Mouse (Mus musculus) MEL (cell line): ENCODE data around the gene Ankrd53. TPM values are rescaled to one million over a fixed set of nuclear protein-coding genes. Genes with fewer than 3 reads are reported as not detected.

ENCODE experiments used
- DNase-seq: peaks from one replicate; pipeline ENCODE4 v3.0.0; 2011; ENCODE audit warnings: low read depth, low spot score
- H3K27ac ChIP-seq: 2 replicates; pipeline ENCODE4 v1.5.1; 2012; ENCODE audit warnings: low read depth, mild to moderate bottlenecking, control low read depth, low read length, moderate library complexity; ENCODE audit not compliant: control insufficient read depth
- H3K27me3 ChIP-seq, 2 experiments: fragments of 150-350 bp in 1 of 2; sonication (generic) in 1 of 2; 2 replicates each; pipeline ENCODE4 v1.6.1; 2012; ENCODE audit warnings: low read length in 2 of 2, mild to moderate bottlenecking in 2 of 2, improper control_type of control experiment in 1 of 2, moderate library complexity in 1 of 2; ENCODE audit not compliant: insufficient read depth in 2 of 2, control insufficient read depth in 1 of 2
- H3K36me3 ChIP-seq, 2 experiments: 2 replicates each; pipeline ENCODE4 v1.6.1; 2012 to 2014; ENCODE audit warnings: low read length in 2 of 2, improper control_type of control experiment in 1 of 2, inconsistent platforms in 1 of 2, mild to moderate bottlenecking in 1 of 2; ENCODE audit not compliant: insufficient read depth in 2 of 2, control insufficient read depth in 1 of 2
- H3K4me1 ChIP-seq, 2 experiments: fragments of 150-350 bp in 1 of 2; sonication (generic) in 1 of 2; 2 replicates each; pipeline ENCODE4 v1.6.1; 2012; ENCODE audit warnings: low read length in 2 of 2, improper control_type of control experiment in 1 of 2, mild to moderate bottlenecking in 1 of 2; ENCODE audit not compliant: insufficient read depth in 2 of 2, control insufficient read depth in 1 of 2
- H3K4me3 ChIP-seq, 2 experiments: fragments of 150-350 bp in 1 of 2; sonication (generic) in 1 of 2; 2 replicates each; pipeline ENCODE4 v1.5.1; 2012; ENCODE audit warnings: low read depth in 2 of 2, low read length in 2 of 2, mild to moderate bottlenecking in 2 of 2, moderate library complexity in 2 of 2, control low read depth in 1 of 2, improper control_type of control experiment in 1 of 2; ENCODE audit not compliant: control insufficient read depth in 1 of 2, insufficient read depth in 1 of 2
- H3K79me2 ChIP-seq: 2 replicates; pipeline ENCODE4 v1.6.1; 2012; ENCODE audit warnings: mild to moderate bottlenecking, low read length, moderate library complexity; ENCODE audit not compliant: control insufficient read depth, poor library complexity, insufficient read depth
- H3K9ac ChIP-seq: 2 replicates; pipeline ENCODE4 v1.6.1; 2012; ENCODE audit warnings: low read depth, mild to moderate bottlenecking, control low read depth, low read length, moderate library complexity; ENCODE audit not compliant: control insufficient read depth, poor library complexity, severe bottlenecking
- H3K9me3 ChIP-seq: fragments of 150-350 bp; sonication (generic); replicated peaks from 2 replicates; pipeline ENCODE4 v1.6.1; 2012; ENCODE audit warnings: mild to moderate bottlenecking, low read length, improper control_type of control experiment, moderate library complexity; ENCODE audit not compliant: insufficient read depth
- CHD2 ChIP-seq: IDR thresholded peaks from 2 replicates; pipeline ENCODE4 v1.6.1; 2011; ENCODE audit warnings: low read length, improper control_type of control experiment
- CTCF ChIP-seq, 3 experiments: IDR thresholded peaks in 2 of 3; conservative IDR thresholded peaks in 1 of 3; 2 replicates each; pipeline ENCODE4 v1.5.1; 2011 to 2012; ENCODE audit warnings: low read length in 3 of 3, low read depth in 2 of 3, mild to moderate bottlenecking in 2 of 3, improper control_type of control experiment in 1 of 3, inconsistent platforms in 1 of 3, mixed read lengths in 1 of 3, moderate library complexity in 1 of 3; ENCODE audit not compliant: control insufficient read depth in 1 of 3, insufficient read depth in 1 of 3, poor library complexity in 1 of 3, severe bottlenecking in 1 of 3
- ETS1 ChIP-seq: IDR thresholded peaks from 2 replicates; pipeline ENCODE4 v1.6.1; 2012; ENCODE audit warnings: low read depth, mild to moderate bottlenecking, inconsistent platforms, low read length, improper control_type of control experiment, moderate library complexity
- HCFC1 ChIP-seq: IDR thresholded peaks from 2 replicates; pipeline ENCODE4 v1.6.1; 2012; ENCODE audit warnings: low read depth, mild to moderate bottlenecking, inconsistent platforms, low read length, improper control_type of control experiment, moderate library complexity
- JUND ChIP-seq: IDR thresholded peaks from 2 replicates; pipeline ENCODE4 v1.6.1; 2011; ENCODE audit warnings: low read depth, mild to moderate bottlenecking, improper control_type of control experiment, low read length
- MAFK ChIP-seq: IDR thresholded peaks from 2 replicates; pipeline ENCODE4 v1.6.1; 2011; ENCODE audit warnings: low read depth, mild to moderate bottlenecking, low read length, improper control_type of control experiment, borderline replicate concordance
- MAX ChIP-seq: IDR thresholded peaks from 2 replicates; pipeline ENCODE4 v1.6.1; 2011; ENCODE audit warnings: low read length, improper control_type of control experiment
- MEF2A ChIP-seq: IDR thresholded peaks from 2 replicates; pipeline ENCODE4 v1.6.1; 2014; ENCODE audit warnings: low read depth, mild to moderate bottlenecking, inconsistent platforms, low read length, improper control_type of control experiment; ENCODE audit not compliant: poor library complexity, insufficient replicate concordance, severe bottlenecking; ENCODE audit errors: extremely low read depth
- MXI1 ChIP-seq: IDR thresholded peaks from 2 replicates; pipeline ENCODE4 v1.6.1; 2011; ENCODE audit warnings: mild to moderate bottlenecking, low read depth, low read length, improper control_type of control experiment
- MYB ChIP-seq: IDR thresholded peaks from 2 replicates; pipeline ENCODE4 v1.6.1; 2011; ENCODE audit warnings: mild to moderate bottlenecking, low read depth, low read length, improper control_type of control experiment
- MYC ChIP-seq: IDR thresholded peaks from 2 replicates; pipeline ENCODE4 v1.6.1; 2011; ENCODE audit warnings: low read depth, mild to moderate bottlenecking, low read length, improper control_type of control experiment, moderate library complexity
- NELFE ChIP-seq: IDR thresholded peaks from 2 replicates; pipeline ENCODE4 v1.6.1; 2011; ENCODE audit warnings: low read depth, low read length, improper control_type of control experiment
- NRF1 ChIP-seq: IDR thresholded peaks from 2 replicates; pipeline ENCODE4 v1.6.1; 2014; ENCODE audit warnings: low read depth, mild to moderate bottlenecking, inconsistent platforms, low read length, improper control_type of control experiment, moderate library complexity; ENCODE audit not compliant: poor library complexity, insufficient read depth, severe bottlenecking
- RAD21 ChIP-seq: IDR thresholded peaks from 2 replicates; pipeline ENCODE4 v1.6.1; 2011; ENCODE audit warnings: mild to moderate bottlenecking, low read depth, low read length, improper control_type of control experiment
- SIN3A ChIP-seq: IDR thresholded peaks from 2 replicates; pipeline ENCODE4 v1.6.1; 2012; ENCODE audit warnings: low read length, improper control_type of control experiment, inconsistent platforms
- TBP ChIP-seq: IDR thresholded peaks from 2 replicates; pipeline ENCODE4 v1.8.0; 2011; ENCODE audit warnings: low read depth, low read length, improper control_type of control experiment
- UBTF ChIP-seq: IDR thresholded peaks from 2 replicates; pipeline ENCODE4 v1.6.1; 2012; ENCODE audit warnings: low read depth, mild to moderate bottlenecking, inconsistent platforms, low read length, improper control_type of control experiment, moderate library complexity, borderline replicate concordance; ENCODE audit not compliant: insufficient read depth
- USF1 ChIP-seq: IDR thresholded peaks from 2 replicates; pipeline ENCODE4 v1.6.1; 2014; ENCODE audit warnings: low read depth, mild to moderate bottlenecking, inconsistent platforms, low read length, improper control_type of control experiment, moderate library complexity
- ZMIZ1 ChIP-seq: IDR thresholded peaks from 2 replicates; pipeline ENCODE4 v1.6.1; 2012; ENCODE audit warnings: low read depth, mild to moderate bottlenecking, inconsistent platforms, low read length, improper control_type of control experiment, moderate library complexity
- ZNF384 ChIP-seq: IDR thresholded peaks from 2 replicates; pipeline ENCODE4 v1.6.1; 2012; ENCODE audit warnings: low read depth, mild to moderate bottlenecking, inconsistent platforms, low read length, improper control_type of control experiment
- polyA plus RNA-seq, 2 experiments: library from polyadenylated mRNA; stranded (reverse) in 1 of 2; unstranded in 1 of 2; fragments of >175 nt in 1 of 2; fragments of >200 nt in 1 of 2; gene quantifications; 2 replicates each; pipeline versions ENCODE4 v1.2.1 to v1.2.4; 2012; ENCODE audit warnings: low replicate concordance in 2 of 2, low read depth in 1 of 2; ENCODE audit not compliant: insufficient read length in 2 of 2, insufficient read depth in 1 of 2, missing spikeins in 1 of 2
- total RNA-seq: library from RNA; depleted of rRNA; stranded (reverse); fragments of 300-350 nt; gene quantifications from 2 replicates; pipeline ENCODE4 v1.2.3, GENCODE M21; 2012

Ankrd53 gene
- total and polyA plus RNA-seq, 3 experiments: 0.67 TPM; not detected in 2

DNA sequence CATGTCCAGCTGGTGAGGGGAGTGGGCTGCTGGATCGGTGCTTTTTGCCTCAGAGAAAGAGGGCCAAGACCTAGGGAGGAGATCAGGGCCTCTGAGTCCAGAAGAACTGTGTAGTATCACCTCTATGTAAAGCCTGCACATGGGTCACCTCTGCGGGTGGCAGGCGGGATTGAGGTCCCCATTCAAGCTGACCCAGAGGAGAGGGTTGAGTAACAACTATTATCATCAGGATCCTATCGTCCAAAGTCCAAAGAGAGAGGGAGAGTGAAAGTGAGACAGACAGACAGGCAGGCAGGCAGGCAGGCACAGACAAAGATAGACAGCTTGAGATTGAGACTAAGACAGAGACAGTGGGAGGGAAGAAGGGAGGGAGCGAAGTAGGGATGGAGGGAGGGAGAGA is 19.2 kb upstream of the Ankrd53 start:
- H3K79me2 ChIP-seq: no peaks in the 10 kb centered on the region
- no peak overlapping the region for H3K27ac ChIP-seq
- no peak for TF ChIP-seq MYB
- no peak overlapping the region for H3K9ac ChIP-seq
- H3K9me3 ChIP-seq: no peaks in the 10 kb centered on the region
- DNase-seq: no peak
- no peaks in the 10 kb centered on the region for H3K4me1 ChIP-seq
- no peaks in the 10 kb centered on the region; a peak in 1 of 4 replicates for H3K27me3 ChIP-seq
- H3K4me3 ChIP-seq: no peak overlapping the region
- H3K36me3 ChIP-seq: no peaks in the 10 kb centered on the region

- Histone ChIP-seq H3K79me2 (no peaks in the 10 kb centered on the region), H3K9me3 (no peaks in the 10 kb centered on the region), H3K9ac (no peak overlapping the region), H3K36me3 (no peaks in the 10 kb centered on the region), H3K4me3 (no peak overlapping the region), H3K4me1 (no peaks in the 10 kb centered on the region), H3K27ac (no peak overlapping the region), H3K27me3 (no peaks in the 10 kb centered on the region; a peak in 1 of 4 replicates)
- TF ChIP-seq MAX: no peak
- no peak for TF ChIP-seq JUND
- TF ChIP-seq MEF2A: no peak
- no peak for TF ChIP-seq USF1
- no peak for DNase-seq
Measured at GRCm38 (mm10) chr6:83744126-83744525, 18.3 kb upstream of the Ankrd53 start.

GRCm38 (mm10) chr6:83744557-83744956 is 17.9 kb upstream of the Ankrd53 start:
- no peak for DNase-seq
- H3K27me3 ChIP-seq: no peaks in the 10 kb centered on the region; a peak in 1 of 4 replicates
- H3K9ac ChIP-seq: no peak overlapping the region
- H3K79me2 ChIP-seq: no peaks in the 10 kb centered on the region
- H3K9me3 ChIP-seq: no peaks in the 10 kb centered on the region
- no peak overlapping the region for H3K27ac ChIP-seq
- H3K4me3 ChIP-seq: no peak overlapping the region
- H3K4me1 ChIP-seq: no peaks in the 10 kb centered on the region
- TF ChIP-seq NELFE (no peak), MAX (no peak), MXI1 (no peak), SIN3A (no peak)
- TF ChIP-seq, all 39 proteins: peak for 0
- no peaks in the 10 kb centered on the region for H3K36me3 ChIP-seq

- H3K79me2 ChIP-seq: no peaks in the 10 kb centered on the region
- H3K9me3 ChIP-seq: no peaks in the 10 kb centered on the region
- no peak overlapping the region for H3K27ac ChIP-seq
- no peak overlapping the region for H3K9ac ChIP-seq
- no peak overlapping the region for H3K4me3 ChIP-seq
- H3K4me1 ChIP-seq: no peaks in the 10 kb centered on the region; a peak in 1 of 4 replicates
- DNase-seq: no peak
- TF ChIP-seq ZMIZ1 (no peak), MYC (no peak), NRF1 (no peak), MXI1 (no peak), TBP (no peak), UBTF (no peak), RAD21 (no peak), NELFE (no peak), HCFC1 (no peak), CHD2 (no peak), ETS1 (no peak), CTCF (IDR thresholded peaks at IDR 0.05 in 2 of 3, conservative IDR thresholded peaks at IDR 0.05 in 1 of 3; ENCODE audit: control insufficient read depth in 1 of 3, insufficient read depth in 1 of 3, low read depth in 2 of 3, low read length in 3 of 3, poor library complexity in 1 of 3, severe bottlenecking in 1 of 3) (no peak), ZNF384 (no peak), MAFK (no peak)
- H3K27me3 ChIP-seq: no peaks in the 10 kb centered on the region; a peak in 1 of 4 replicates
- H3K36me3 ChIP-seq: no peaks in the 10 kb centered on the region
Measured at GRCm38 (mm10) chr6:83745466-83745865, 17.0 kb upstream of the Ankrd53 start.
